Mouse (Mus musculus) cortical plate, adult 2 months (tissue): Measurements from ENCODE around the gene Dclre1a.

Experiments used
- CTCF ChIP-seq: fragments of 200-500 bp; IDR thresholded peaks from 2 replicates; pipeline ENCODE4 v1.5.1; 2011; ENCODE audit warnings: mild to moderate bottlenecking, control low read depth, low read length; ENCODE audit not compliant: insufficient read depth; ENCODE audit errors: extremely low read depth
- POLR2A ChIP-seq: fragments of 200-500 bp; IDR thresholded peaks from 2 replicates; pipeline ENCODE4 v1.6.1; 2011; ENCODE audit warnings: mild to moderate bottlenecking, low read length, control low read depth; ENCODE audit not compliant: insufficient read depth; ENCODE audit errors: extremely low read depth

DNA sequence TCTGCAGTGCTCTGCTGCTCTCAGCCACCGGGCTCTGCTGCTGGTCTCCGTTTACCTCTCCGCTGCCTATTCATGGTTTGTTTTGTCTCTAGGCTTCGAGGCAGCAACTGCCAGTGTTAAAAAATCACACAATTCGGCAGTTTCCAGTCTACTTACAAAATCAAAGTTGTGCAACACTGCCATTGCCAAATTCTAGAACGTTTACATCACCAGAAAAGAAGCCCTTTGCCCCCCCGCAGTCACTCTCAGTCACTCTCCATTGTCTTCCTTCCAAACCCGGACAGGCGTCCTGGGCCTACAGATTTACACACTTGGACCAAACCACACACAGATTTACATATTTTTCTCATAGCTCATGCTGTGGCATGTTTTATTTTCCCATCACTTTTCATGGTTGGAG lies 13.0 kb downstream of the Dclre1a start:
- no peak for TF ChIP-seq CTCF
- TF ChIP-seq POLR2A: no peak
